Mouse (Mus musculus) lung, adult 2 months (tissue): ENCODE measurements around the gene Ier2.

Experiments used
- CTCF ChIP-seq: fragments of 200-500 bp; IDR thresholded peaks from 2 replicates; pipeline ENCODE4 v1.5.1; 2011; ENCODE audit warnings: mild to moderate bottlenecking, low read length, control low read depth; ENCODE audit not compliant: insufficient read depth
- POLR2A ChIP-seq: fragments of 200-500 bp; IDR thresholded peaks from 2 replicates; pipeline ENCODE4 v1.6.1; 2011; ENCODE audit warnings: low read depth, mild to moderate bottlenecking, control low read depth, low read length, borderline replicate concordance; ENCODE audit errors: extremely low read depth

GRCm38 (mm10) chr8:84614512-84615223, 48.0 kb downstream of the Ier2 start:
- TF ChIP-seq CTCF (no peak), POLR2A (no peak)
